Mouse (Mus musculus) T-helper 1 cell (primary cell): Measurements from ENCODE around the gene Anxa2.

ENCODE experiments used
- in situ Hi-C: fragments of 300-600 bp; cut with MboI, MseI; formaldehyde crosslinking; loops from one replicate; pipeline ENCODE4 v1.15.1; 2025; ENCODE audit warnings: high pct_unique_total_duplicates

Anxa2 gene

GRCm38 (mm10) chr9:69453066-69453900, at the start of gene Anxa2:
TSS of gene Anxa2 (plus strand) at chr9:69453620.
- in situ Hi-C loops, result loop anchor here (10.0 kb wide), 1 partner anchor 428 kb away; no protein-coding TSS in a partner anchor

GRCm38 (mm10) chr9:69404671-69405070, 48.7 kb upstream of the Anxa2 start:
- in situ Hi-C loops, result no loop called here

GRCm38 (mm10) chr9:69419476-69419875, 33.9 kb upstream of the Anxa2 start:
- in situ Hi-C loops, result no loop called here

DNA sequence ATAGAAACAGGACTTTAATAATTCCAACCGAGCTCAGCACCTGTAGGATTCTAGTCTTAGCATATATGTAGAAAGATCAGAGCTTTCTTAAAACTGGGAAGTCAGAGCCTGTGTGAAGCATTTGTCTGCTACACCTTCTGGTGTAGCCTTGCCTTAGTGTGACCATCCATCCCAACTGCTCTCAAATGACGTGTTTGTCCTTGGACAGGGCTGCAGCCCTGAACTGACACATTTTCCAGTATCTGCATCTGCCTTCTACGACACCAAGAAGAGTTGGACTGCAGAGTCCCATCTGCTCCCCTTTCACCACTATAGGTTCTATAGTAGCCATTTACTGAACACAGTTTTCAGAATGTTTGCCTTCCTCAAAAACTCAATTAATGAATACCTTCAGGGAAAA, 22.9 kb upstream of the Anxa2 start:
- in situ Hi-C loops, result no loop called here

DNA sequence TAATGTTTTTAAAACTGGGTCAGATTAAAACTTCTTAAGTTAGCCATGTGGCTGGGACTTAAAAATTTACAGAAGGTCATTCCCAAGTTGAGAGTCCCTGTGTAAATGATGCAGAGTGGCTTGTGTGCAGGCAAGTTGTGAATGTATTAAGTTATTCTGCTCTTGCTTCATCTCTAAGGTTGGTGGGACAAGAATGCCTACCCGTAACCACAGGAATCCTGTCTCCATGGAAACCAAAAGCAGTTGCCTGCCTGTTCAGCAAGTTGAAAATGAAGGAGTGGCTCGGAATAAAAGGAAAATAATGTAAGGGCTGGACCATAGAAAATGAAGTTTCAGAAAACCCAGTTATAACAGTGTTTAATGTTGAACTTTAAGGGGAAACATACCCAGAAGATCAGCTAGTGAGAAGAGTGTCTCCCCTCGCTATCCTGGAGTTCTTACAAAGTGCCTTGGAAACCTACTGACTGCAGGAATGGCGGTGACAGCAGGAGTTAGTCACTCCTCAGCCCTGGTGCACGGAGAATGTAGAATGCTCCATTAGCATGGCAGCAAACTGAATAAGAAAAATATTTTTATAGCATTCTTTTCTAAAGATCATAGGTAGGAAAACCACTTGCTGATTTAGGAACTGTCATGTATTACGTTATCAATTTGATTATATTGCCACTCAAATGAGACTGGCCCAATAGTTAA, 21.4 kb upstream of the Anxa2 start:
- in situ Hi-C loops, result no loop called here

DNA sequence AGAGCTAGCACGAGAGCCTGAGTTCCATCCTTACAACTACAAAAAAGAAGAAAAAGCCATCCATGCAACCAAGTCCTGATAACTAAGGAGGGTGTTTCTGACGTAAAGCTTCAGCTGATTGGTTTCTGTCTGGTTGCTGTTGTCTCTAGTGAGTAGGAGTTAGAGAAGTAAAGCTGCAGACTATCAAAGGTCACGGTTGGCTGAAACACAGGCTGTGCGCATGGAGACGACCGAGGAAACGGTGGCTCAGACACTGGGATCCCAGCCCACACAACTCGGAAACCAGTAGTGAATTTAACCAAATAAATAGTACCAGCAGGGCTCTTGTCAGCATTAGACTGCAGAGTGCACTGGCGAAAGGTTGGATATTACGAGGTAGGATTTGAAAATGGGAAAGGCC, 18.2 kb upstream of the Anxa2 start:
- in situ Hi-C loops, result no loop called here

DNA sequence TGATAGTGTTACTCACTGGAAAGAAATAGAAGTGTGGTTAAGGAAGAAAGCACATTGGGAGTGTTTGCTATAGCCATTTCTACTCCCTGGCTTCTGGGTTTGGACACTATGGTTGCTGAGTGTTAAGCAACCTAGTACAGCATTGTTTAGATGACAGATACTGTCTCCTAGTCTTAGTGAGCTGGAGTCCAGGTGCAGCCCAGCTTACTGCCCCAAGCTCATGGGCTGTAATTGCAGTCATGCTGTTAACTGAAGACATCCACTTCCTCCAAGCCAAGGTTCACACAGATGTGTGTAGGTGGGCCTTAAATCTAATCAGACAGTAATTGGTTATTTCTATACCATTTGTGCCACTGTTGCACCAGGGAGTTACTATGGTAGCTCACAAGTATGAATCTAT, 17.8 kb upstream of the Anxa2 start:
- in situ Hi-C loops, result no loop called here

DNA sequence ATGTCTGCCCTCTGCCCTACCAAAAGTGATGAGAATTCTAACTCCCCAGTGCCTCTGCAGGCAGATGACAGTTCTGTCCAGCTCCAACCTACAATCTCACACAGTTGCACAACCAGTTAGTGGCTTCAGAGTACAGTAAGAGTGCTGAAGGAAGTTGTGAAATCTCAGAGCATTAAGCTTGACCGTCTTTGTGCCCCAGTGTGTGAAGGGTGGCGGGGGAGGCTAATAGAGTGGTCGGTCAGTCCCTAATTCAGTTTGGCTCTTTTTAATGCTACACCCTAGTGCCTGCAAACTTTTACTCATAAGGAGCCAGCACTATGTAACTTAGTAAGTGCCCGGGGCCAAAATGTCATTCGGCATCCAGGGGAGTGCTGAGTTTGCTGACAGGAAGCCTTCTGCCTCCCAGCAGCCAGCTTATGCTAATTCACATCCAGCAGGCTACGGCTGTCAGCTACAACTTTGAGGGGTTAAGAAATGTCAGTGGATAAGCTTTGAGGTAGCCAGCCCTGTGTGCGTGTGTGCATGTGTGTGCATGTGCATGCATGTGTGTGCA, 13.5 kb upstream of the Anxa2 start:
- in situ Hi-C loops, result no loop called here

DNA sequence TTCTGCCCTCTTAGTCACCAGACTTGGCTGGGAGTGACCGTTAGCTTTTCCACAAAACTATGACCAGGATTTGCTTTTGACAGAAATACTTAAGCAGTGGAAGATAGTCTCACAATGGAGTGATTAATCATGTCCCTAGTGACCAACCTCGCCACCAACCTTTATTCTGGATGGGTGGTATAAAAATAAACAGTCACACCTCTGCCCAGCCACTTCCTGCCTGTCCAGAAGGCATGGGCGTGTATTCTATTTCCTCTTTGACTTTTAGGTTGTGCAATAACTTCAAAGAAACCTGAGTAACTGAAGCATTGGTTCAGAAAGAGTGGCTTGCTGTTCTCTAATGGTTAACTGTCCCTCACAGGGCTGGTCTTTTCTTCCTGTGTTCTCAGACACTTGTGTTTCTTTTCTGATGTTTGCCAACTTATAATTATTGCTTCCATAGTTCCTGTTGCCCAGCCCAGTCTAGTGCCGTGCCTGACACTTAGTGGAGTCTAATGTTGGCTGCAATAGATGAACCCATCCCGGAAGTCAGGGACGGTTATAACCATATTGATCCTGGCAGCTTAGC, 10.9 kb upstream of the Anxa2 start:
- in situ Hi-C loops, result no loop called here

GRCm38 (mm10) chr9:69443203-69443602, 10.2 kb upstream of the Anxa2 start:
- in situ Hi-C loops, result no loop called here

DNA sequence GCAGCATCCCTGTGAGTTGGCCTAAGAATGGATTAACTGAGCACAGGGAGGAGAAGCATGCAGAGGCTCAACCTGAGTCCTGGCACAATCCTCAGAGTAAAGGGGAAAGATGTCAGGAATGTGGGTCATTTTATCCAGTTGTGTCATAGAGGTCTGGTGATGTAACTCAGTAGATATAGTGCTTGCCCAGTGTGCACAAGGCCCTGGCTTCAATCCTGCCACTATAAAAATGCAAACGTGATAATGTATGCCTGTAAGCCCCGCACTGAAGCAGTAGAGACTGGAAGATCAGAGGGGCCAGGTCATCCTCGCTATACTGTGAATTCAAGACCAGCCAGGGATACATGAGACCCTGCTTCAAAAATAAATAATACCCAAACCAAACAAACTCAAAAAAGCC, 4.6 kb upstream of the Anxa2 start:
- in situ Hi-C loops, result no loop called here

DNA sequence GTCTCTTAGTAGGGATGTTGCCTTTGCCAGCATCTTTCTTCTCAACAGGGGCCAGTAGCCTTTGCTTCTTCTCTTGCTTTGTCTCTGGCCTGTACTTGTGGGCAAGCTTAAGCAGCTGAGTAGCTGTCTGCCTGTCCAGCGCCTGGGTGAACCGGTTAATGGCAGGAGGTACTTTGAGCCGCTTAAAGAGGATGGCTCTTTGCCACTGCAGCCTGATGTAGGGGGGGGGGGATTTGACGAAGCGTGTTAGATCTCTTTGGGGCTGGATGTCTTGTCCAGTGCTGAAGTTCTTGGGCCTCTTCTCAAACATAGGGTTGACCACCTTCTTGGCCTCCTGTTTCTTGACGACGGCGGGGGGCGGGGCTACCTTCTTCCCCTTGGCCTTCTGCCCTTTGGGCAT, 2.8 kb upstream of the Anxa2 start:
- in situ Hi-C loops, result loop anchor here (10.0 kb wide), 1 partner anchor 426 kb away; no protein-coding TSS in a partner anchor

- in situ Hi-C loops, result loop anchor here (10.0 kb wide), 1 partner anchor 427 kb away; no protein-coding TSS in a partner anchor
These were observed 1.3 kb upstream of the Anxa2 start for GRCm38 (mm10) chr9:69451886-69452810.

- in situ Hi-C loops, result loop anchor here (10.0 kb wide), 1 partner anchor 429 kb away; no protein-coding TSS in a partner anchor
These were observed 664 bp downstream of the Anxa2 start for GRCm38 (mm10) chr9:69453901-69454666.

GRCm38 (mm10) chr9:69454691-69455090, 1.3 kb downstream of the Anxa2 start:
- in situ Hi-C loops, result loop anchor here (10.0 kb wide), 1 partner anchor 430 kb away; no protein-coding TSS in a partner anchor

DNA sequence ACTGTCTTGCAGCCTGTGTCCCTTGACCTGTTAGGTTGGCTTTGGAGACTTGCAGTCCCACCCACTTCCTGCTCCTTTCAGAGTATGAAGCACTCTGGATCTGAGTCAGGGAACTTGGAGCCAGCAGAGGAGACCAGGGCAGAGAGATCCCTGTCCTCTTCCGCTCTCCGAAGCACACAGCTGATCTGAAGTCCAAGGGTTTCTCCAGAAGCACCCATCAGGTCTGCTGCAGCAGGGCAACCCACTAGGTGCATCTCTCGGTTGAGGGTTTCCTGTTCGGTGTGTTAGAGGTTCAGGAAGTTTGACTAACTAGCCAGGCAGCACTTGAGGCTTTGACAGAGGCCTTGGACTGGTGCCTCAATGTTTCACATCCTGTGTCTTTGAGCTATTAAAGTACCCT, 2.0 kb downstream of the Anxa2 start:
- in situ Hi-C loops, result loop anchor here (10.0 kb wide), 1 partner anchor 431 kb away; no protein-coding TSS in a partner anchor

GRCm38 (mm10) chr9:69456406-69457075, 3.1 kb downstream of the Anxa2 start:
- in situ Hi-C loops, result loop anchor here (10.0 kb wide), 1 partner anchor 432 kb away; no protein-coding TSS in a partner anchor

GRCm38 (mm10) chr9:69457143-69457542, 3.7 kb downstream of the Anxa2 start:
- in situ Hi-C loops, result loop anchor here (10.0 kb wide), 1 partner anchor 432 kb away; no protein-coding TSS in a partner anchor
